Mouse (Mus musculus): ENCODE measurements at regions not wholly inside any gene's neighbourhood (a gene's known extent, or its start where the extent isn't known, plus 50 kb on each side); places are given as distances from the start of the nearest gene placed in this dataset.

DNA sequence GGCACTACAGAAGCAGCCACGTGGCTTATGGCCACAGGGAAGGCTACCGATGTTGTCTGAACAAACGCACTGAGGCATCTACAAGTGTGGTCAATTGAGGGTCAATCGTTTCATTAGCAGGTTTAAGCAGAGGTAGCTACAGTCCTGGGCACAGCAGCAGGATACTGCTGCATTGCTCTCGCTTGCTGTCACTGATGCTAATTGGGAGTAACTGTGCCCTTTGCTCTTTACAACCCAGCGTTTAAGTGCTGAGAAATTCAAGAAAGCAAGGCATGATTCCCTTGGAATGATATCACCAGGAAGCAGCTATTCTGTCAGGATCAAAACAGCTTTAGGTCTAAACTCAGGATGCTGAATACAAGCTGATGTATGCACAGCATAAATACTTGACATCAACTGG is 56.2 kb upstream of the Atp1a1 start:
- H3K4me3 ChIP-seq (replicated peaks; ENCODE audit: low read depth, low read length): no peak overlapping the region
- ATAC-seq (ENCODE audit: low FRiP score, low TSS enrichment): no peak
- H3K36me3 ChIP-seq (ENCODE audit: control insufficient read depth, insufficient read depth, low read length): no peaks in the 10 kb centered on the region
- peak overlapping the region; percentile 22; the same call in 1 of the 2 replicates for H3K4me2 ChIP-seq (ENCODE audit: low read length)
- H3K4me1 ChIP-seq (ENCODE audit: control insufficient read depth, insufficient read depth, low read length): peaks cover 19% of the 10 kb centered on the region
- no peaks in the 10 kb centered on the region for H3K9me3 ChIP-seq (ENCODE audit: control insufficient read depth, low read length)
- peak overlapping the region; percentile 83 for H3K27ac ChIP-seq (replicated peaks; ENCODE audit: low read depth, low read length)
- WGBS: 42% methylated on average over 6 of the region's 6 CpGs
- H3K27me3 ChIP-seq (ENCODE audit: control insufficient read depth, insufficient read depth, low read length): no peaks in the 10 kb centered on the region
- peak; percentile 29 for DNase-seq
- H3K9ac ChIP-seq (replicated peaks; ENCODE audit: low read length): no peak overlapping the region

DNA sequence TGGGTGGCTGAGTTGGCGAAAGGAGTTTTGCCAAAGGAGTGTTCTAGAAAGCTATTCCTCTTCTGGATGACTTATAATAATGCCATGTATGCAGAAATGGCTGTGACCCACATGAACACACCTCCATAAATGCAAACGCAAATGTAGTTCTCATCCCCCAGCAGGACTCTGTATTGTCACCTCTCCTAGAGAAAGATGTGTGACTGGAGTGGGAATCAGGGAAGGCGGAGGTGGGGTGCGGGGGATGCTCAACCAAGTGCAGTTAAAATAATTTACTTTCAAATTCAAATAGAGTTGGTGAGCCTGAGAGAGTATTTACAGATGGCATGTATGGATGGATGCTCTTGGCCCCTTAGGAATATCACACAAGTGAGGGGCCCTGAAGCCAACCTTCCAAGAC is 55.7 kb upstream of the Atp1a1 start:
- 88% methylated on average over 4 of the region's 4 CpGs for WGBS
- H3K4me1 ChIP-seq (ENCODE audit: control insufficient read depth, insufficient read depth, low read length): peaks cover 19% of the 10 kb centered on the region
- no peaks in the 10 kb centered on the region for H3K27me3 ChIP-seq (ENCODE audit: control insufficient read depth, insufficient read depth, low read length)
- DNase-seq: no peak
- no peaks in the 10 kb centered on the region for H3K9me3 ChIP-seq (ENCODE audit: control insufficient read depth, low read length)
- H3K27ac ChIP-seq (replicated peaks; ENCODE audit: low read depth, low read length): peak overlapping the region; percentile 83
- no peak for ATAC-seq (ENCODE audit: low FRiP score, low TSS enrichment)
- no peak overlapping the region for H3K4me2 ChIP-seq (ENCODE audit: low read length)
- no peak overlapping the region for H3K4me3 ChIP-seq (replicated peaks; ENCODE audit: low read depth, low read length)
- no peak overlapping the region for H3K9ac ChIP-seq (replicated peaks; ENCODE audit: low read length)
- no peaks in the 10 kb centered on the region for H3K36me3 ChIP-seq (ENCODE audit: control insufficient read depth, insufficient read depth, low read length)

DNA sequence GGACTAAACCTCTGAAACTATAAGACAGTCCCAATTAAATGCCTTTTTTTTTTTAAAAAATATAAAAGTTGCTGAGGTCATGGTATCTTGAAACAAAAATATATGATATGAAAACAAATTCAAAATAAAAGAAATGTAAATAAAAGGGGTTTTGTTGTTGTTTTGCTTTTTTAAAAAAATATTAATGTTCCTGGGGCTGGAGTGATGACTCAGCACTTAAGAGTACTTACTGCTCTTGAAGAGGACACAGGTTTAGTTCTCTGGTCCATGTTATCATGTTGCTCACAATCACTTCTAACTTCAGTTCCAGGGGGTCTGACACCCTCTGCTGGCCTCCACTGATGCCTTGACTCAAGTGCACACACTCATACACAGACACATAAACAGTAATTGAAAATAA is 53.5 kb upstream of the Atp1a1 start:
- H3K27me3 ChIP-seq (ENCODE audit: control insufficient read depth, insufficient read depth, low read length): no peaks in the 10 kb centered on the region
- no peaks in the 10 kb centered on the region for H3K36me3 ChIP-seq (ENCODE audit: control insufficient read depth, insufficient read depth, low read length)
- no peak for DNase-seq
- H3K4me3 ChIP-seq (replicated peaks; ENCODE audit: low read depth, low read length): no peak overlapping the region
- no peak for ATAC-seq (ENCODE audit: low FRiP score, low TSS enrichment)
- H3K9me3 ChIP-seq (ENCODE audit: control insufficient read depth, low read length): no peaks in the 10 kb centered on the region
- peaks cover 23% of the 10 kb centered on the region for H3K4me1 ChIP-seq (ENCODE audit: control insufficient read depth, insufficient read depth, low read length)
- no peak overlapping the region for H3K4me2 ChIP-seq (ENCODE audit: low read length)
- no peak overlapping the region for H3K9ac ChIP-seq (replicated peaks; ENCODE audit: low read length)
- H3K27ac ChIP-seq (replicated peaks; ENCODE audit: low read depth, low read length): no peak overlapping the region

DNA sequence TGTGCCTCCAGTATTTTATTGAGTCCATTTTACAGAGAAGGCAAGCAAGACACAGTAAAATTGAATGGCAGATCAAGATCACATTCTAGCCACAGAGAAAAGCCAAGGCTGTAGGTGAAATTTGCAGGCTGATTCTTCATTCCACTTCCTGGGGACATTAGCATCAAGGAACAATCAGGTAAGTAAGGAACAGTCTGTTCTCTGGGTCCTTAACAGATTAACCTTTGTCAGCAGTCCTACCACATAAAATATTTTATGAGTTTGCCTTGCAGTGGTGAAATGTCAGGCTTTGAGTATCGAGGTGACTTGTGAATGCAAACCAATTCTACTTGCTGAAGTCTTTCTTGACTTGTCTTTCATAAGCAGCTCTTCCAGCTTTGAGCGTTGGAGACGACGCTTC is 50.2 kb upstream of the Atp1a1 start:
- peaks cover 4% of the 10 kb centered on the region; the same call in 1 of the 2 replicates for H3K4me1 ChIP-seq (ENCODE audit: control insufficient read depth, insufficient read depth, low read length)
- no peak overlapping the region for H3K27ac ChIP-seq (replicated peaks; ENCODE audit: low read depth, low read length)
- H3K9me3 ChIP-seq (ENCODE audit: control insufficient read depth, low read length): no peaks in the 10 kb centered on the region
- ATAC-seq (ENCODE audit: low FRiP score, low TSS enrichment): no peak
- WGBS: 80% methylated on average over 4 of the region's 4 CpGs
- H3K4me3 ChIP-seq (replicated peaks; ENCODE audit: low read depth, low read length): no peak overlapping the region
- H3K9ac ChIP-seq (replicated peaks; ENCODE audit: low read length): no peak overlapping the region
- DNase-seq: no peak
- no peaks in the 10 kb centered on the region for H3K36me3 ChIP-seq (ENCODE audit: control insufficient read depth, insufficient read depth, low read length)
- no peaks in the 10 kb centered on the region for H3K27me3 ChIP-seq (ENCODE audit: control insufficient read depth, insufficient read depth, low read length)
- no peak overlapping the region for H3K4me2 ChIP-seq (ENCODE audit: low read length)

Data from midbrain, embryonic 14.5 days (tissue).